Mouse (Mus musculus): Measurements from ENCODE around the gene Pecam1. TPM values are rescaled to one million over a fixed set of nuclear protein-coding genes. Genes with fewer than 3 reads are reported as not detected.
A peak's percentile ranks its signal among the peaks of the same experiment; 100 is the strongest.
"Not testable (repeated sequence)": the region's sequence is repeated elsewhere in the genome, so short reads cannot be mapped to it uniquely, and the experiment has no call there.

The Pecam1 gene
- polyA plus RNA-seq, 1 experiment = 13.6 TPM

DNA sequence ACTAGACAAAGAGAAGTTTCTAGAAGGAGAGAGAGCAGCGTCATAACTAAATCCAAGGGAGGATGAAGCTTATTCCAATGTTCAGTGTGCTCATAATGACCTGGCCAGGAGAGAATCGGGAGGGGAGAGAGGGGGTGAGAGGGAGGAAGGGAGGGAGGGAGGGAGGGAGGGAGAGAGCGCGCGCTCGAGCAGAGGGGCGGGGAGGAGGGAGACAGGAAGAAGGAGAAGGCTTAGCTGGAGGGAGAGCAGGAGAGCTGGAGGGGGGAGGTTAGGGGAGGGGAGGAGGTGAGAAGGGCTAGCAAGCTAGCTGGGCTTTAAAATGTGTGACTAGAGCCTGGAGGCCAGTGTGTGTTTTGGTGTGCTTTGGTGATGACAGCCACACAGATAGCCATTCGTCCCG lies 110.4 kb downstream of the Pecam1 start:
- TF ChIP-seq GATA1 (IDR thresholded peaks at IDR 0.05; ENCODE audit: borderline replicate concordance, low read length) (no peak), FLI1 (IDR thresholded peaks at IDR 0.05; ENCODE audit: low read length) (no peak)
- no peaks in the 10 kb centered on the region for H3K9me3 ChIP-seq
- H3K27me3 ChIP-seq (replicated peaks) = no peaks in the 10 kb centered on the region
- H3K36me3 ChIP-seq (replicated peaks; ENCODE audit: low read length) = no peaks in the 10 kb centered on the region
- peaks cover 54% of the 10 kb centered on the region for H3K4me1 ChIP-seq
- H3K4me3 ChIP-seq (replicated peaks) = no peak overlapping the region

DNA sequence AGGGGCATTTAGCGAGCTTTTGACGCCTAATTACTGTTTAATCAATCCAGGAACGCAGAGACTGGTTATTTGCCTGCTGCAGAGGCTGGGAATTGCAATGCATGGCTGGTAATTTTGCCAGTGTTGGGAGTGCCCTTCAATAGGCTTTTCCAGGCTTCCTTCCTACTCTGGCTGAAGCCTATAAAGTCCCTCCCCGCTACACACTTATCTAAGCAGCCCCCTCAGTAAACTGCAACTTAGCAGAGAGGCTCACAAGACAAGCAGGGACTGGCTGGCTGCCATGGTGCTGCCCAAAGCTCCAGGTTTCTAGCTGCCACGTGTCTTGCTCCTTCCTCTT lies 111.1 kb downstream of the Pecam1 start:
- Histone ChIP-seq H3K4me3 (replicated peaks) (no peak overlapping the region), H3K9me3 (no peaks in the 10 kb centered on the region), H3K4me1 (peaks cover 54% of the 10 kb centered on the region), H3K36me3 (replicated peaks; ENCODE audit: low read length) (no peaks in the 10 kb centered on the region), H3K27me3 (replicated peaks) (no peaks in the 10 kb centered on the region)
- TF ChIP-seq GATA1 (IDR thresholded peaks at IDR 0.05; ENCODE audit: borderline replicate concordance, low read length) = no peak
- TF ChIP-seq FLI1 (IDR thresholded peaks at IDR 0.05; ENCODE audit: low read length) = no peak

DNA sequence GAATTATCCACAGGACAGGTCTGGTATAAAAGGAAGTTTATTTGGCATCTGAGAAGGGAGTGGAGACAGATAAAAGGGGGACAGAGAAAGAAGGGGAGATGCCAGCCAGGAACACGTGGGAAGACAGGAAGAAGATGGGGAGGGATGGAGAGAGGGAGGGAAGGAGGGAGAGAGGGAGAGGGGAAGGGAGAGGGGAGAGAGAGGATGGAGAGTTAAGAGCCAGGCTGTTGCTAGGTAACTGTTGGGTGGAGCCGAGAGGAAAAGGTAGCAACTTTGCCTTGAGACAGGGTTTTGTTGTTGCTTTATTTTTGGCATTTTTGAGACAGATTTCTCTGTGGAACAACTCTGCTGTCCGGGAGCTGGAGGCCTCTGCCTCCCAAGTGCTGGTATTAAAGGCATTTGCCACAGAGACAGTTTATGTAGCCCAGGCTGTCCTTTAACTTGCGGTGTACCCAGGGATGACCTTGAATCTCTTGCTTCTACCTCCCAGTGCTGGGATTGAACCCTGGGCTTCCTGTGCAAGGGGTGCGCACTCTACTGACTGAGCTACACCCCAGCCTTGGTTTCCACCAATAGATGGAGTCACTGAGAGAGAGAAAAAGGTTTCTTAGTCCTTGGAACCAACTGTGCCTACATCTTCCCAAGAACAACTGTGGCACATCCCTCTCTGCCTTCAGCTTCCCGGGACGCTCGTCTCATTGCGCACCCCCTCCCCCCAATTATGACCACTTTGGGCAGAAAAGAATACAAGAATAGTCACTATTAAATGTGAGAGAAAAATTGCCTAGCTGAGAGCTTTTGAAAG lies 111.7 kb downstream of the Pecam1 start:
- Histone ChIP-seq H3K4me3 (replicated peaks) (no peak overlapping the region), H3K4me1 (peaks cover 48% of the 10 kb centered on the region), H3K27me3 (replicated peaks) (no peaks in the 10 kb centered on the region), H3K36me3 (replicated peaks; ENCODE audit: low read length) (no peaks in the 10 kb centered on the region), H3K9me3 (no peaks in the 10 kb centered on the region)
- TF ChIP-seq GATA1 (IDR thresholded peaks at IDR 0.05; ENCODE audit: borderline replicate concordance, low read length) (no peak), FLI1 (IDR thresholded peaks at IDR 0.05; ENCODE audit: low read length) (no peak)

DNA sequence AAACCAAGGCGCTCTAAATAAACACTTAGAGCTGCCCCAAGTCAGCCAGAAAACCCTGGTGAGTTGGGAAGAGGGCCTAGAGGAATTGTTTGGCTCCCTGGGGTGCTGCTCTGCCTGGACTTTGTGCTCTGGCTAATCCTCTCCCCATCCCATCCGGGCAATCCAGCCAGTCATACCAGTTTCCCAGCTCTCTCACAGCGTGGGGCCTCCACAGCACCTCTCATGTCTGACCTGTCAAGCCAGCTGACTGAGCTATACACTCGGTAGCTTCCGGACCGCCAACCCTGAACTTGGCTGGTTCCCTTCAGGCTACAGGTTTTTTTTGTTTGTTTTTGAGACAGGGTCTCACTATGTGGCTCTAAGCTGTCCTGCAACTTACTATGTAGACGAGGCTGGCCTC lies 112.7 kb downstream of the Pecam1 start:
- Histone ChIP-seq H3K4me1 (peaks cover 47% of the 10 kb centered on the region), H3K36me3 (replicated peaks; ENCODE audit: low read length) (peaks cover 2% of the 10 kb centered on the region), H3K9me3 (peaks cover 8% of the 10 kb centered on the region), H3K27me3 (replicated peaks) (no peaks in the 10 kb centered on the region), H3K4me3 (replicated peaks) (no peak overlapping the region)
- TF ChIP-seq FLI1 (IDR thresholded peaks at IDR 0.05; ENCODE audit: low read length) (no peak), GATA1 (IDR thresholded peaks at IDR 0.05; ENCODE audit: borderline replicate concordance, low read length) (no peak)

DNA sequence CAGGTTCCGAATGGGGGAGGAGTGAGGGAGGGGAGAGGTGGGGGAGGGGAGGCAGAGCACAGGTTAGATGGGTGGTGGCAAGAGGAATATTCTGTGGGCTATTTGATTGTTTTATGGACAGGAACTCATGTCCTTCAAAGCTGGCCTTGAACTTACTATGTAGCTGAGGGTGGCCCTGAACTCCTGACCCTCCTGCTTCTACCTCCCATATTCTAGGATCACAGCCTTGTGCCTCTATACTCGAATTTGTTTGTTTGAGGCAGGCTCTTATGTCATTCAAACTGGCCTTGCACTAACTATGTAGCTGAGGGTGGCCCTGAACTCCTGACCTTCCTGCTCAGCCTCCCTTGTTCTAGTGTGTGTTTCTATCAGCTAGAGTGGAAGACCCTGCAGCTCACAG lies 114.5 kb downstream of the Pecam1 start:
- Histone ChIP-seq H3K36me3 (replicated peaks; ENCODE audit: low read length) (peaks cover 2% of the 10 kb centered on the region), H3K4me3 (replicated peaks) (no peak overlapping the region), H3K9me3 (peaks cover 25% of the 10 kb centered on the region), H3K27me3 (replicated peaks) (no peaks in the 10 kb centered on the region), H3K4me1 (peaks cover 33% of the 10 kb centered on the region)
- TF ChIP-seq FLI1 (IDR thresholded peaks at IDR 0.05; ENCODE audit: low read length) (no peak), GATA1 (IDR thresholded peaks at IDR 0.05; ENCODE audit: borderline replicate concordance, low read length) (no peak)

DNA sequence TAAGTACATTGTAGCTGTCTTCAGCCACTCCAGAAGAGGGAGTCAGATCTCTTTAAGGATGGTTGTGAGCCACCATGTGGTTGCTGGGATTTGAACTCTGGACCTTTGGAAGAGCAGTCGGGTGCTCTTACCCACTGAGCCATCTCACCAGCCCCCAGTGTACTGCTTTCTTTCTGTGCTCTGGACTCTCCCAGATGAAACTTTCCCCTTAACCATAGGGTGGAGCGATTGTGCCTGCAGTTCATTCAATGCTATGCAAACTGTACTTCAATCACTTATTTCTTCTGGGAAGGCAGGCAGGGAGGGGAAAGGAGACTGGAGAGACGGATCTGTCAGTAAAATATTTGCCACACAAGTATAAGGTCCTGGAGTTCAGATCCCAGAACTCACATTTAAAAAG lies 116.3 kb downstream of the Pecam1 start:
- peaks cover 16% of the 10 kb centered on the region for H3K4me1 ChIP-seq
- not testable (repeated sequence) for H3K36me3 ChIP-seq (replicated peaks; ENCODE audit: low read length); H3K4me3 ChIP-seq (replicated peaks); H3K27me3 ChIP-seq (replicated peaks)
- H3K9me3 ChIP-seq = peaks cover 32% of the 10 kb centered on the region

DNA sequence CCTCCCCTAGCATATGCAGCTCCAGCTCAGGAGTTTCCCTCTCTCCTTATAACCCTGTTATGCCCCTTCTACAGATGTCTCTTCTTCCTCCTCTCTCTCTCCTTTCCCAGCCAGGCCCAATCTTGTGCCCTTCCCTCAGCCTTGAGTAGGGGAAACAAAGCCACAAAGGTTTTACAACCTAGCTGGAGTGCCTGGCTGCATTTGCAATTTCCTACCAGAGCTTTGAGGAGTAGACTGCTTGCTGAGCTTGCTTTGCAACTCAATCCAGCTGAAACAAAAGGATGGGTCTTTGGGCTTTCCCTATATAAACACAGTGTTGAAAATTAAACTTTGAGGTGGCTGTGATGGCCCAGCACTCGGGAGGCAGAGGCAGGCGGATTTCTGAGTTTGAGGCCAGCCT lies 117.0 kb downstream of the Pecam1 start:
- no peaks in the 10 kb centered on the region for H3K27me3 ChIP-seq (replicated peaks)
- no peak overlapping the region for H3K4me3 ChIP-seq (replicated peaks)
- H3K36me3 ChIP-seq (replicated peaks; ENCODE audit: low read length) = peaks cover 2% of the 10 kb centered on the region
- peaks cover 34% of the 10 kb centered on the region for H3K9me3 ChIP-seq
- no peak for TF ChIP-seq GATA1 (IDR thresholded peaks at IDR 0.05; ENCODE audit: borderline replicate concordance, low read length)
- TF ChIP-seq FLI1 (IDR thresholded peaks at IDR 0.05; ENCODE audit: low read length) = no peak
- H3K4me1 ChIP-seq = peaks cover 9% of the 10 kb centered on the region

DNA sequence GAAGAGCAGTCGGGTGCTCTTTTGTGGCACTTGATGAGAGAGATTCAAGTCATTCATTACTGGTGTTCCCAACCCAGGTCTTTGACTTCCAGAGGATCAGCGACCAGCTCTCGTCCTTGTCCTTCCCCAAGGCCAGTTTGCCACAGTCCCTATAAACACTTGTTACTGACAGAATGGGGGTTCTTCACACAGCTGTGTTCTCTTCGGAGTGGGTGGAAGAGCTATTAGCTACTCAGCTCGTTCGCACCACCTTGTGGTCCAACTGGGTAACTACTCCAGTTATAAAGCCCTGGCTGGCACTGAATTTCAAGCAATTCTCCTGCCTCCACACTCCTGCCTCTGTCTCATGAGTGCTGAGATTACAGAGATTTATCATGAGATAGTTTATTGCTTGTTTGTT lies 122.7 kb downstream of the Pecam1 start:
- Histone ChIP-seq H3K36me3 (replicated peaks; ENCODE audit: low read length) (peaks cover 3% of the 10 kb centered on the region), H3K4me3 (replicated peaks) (peak overlapping the region; percentile 0), H3K27me3 (replicated peaks) (no peaks in the 10 kb centered on the region), H3K4me1 (peaks cover 54% of the 10 kb centered on the region), H3K9me3 (peaks cover 25% of the 10 kb centered on the region)
- TF ChIP-seq GATA1 (IDR thresholded peaks at IDR 0.05; ENCODE audit: borderline replicate concordance, low read length) (no peak), FLI1 (IDR thresholded peaks at IDR 0.05; ENCODE audit: low read length) (no peak)

DNA sequence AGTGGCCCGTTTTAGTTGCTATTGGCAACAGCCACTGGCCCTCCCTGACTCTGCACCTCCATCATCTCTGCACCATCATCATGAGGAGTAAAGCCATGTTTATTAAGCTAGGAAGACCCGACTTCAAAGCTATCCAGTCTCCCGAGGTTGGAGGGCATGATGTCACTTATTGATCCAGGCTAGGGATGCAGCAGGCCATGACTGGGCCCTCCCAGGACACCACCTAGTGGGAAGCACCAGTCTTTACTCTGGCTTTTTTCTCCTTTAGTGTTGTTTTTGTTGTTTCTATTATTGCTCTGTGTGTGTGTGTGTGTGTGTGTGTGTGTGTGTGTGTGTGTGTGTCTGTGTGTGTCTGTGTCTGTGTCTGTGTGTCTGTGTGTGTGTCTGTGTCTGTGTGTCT lies 124.9 kb downstream of the Pecam1 start:
- Histone ChIP-seq H3K4me3 (replicated peaks) (no peak overlapping the region), H3K4me1 (peaks cover 75% of the 10 kb centered on the region), H3K9me3 (0 out of 2 replicates have a peak, but pooled peaks cover 5% of the 10 kb centered on the region), H3K36me3 (replicated peaks; ENCODE audit: low read length) (peaks cover 3% of the 10 kb centered on the region), H3K27me3 (replicated peaks) (no peaks in the 10 kb centered on the region)
- TF ChIP-seq GATA1 (IDR thresholded peaks at IDR 0.05; ENCODE audit: borderline replicate concordance, low read length) = no peak
- TF ChIP-seq FLI1 (IDR thresholded peaks at IDR 0.05; ENCODE audit: low read length) = no peak

DNA sequence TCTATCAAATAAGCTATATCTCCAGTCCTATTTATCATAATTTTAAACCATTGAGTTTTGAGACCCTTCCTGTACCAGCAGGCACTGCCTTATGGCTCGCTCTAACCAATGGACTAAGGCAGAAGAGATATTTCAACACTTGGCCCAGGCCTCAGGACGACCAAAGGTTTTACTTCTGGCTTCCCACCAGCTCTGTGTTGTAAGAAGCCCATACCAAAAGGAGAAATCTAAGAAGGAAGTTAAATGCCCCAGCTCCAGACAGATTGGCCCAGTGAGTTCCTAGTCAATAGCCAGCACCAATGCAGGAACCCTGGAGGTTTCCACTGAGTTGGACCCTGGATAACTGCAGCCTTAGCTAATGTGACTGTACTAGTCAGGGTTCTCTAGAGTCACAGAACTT lies 126.8 kb downstream of the Pecam1 start:
- TF ChIP-seq FLI1 (IDR thresholded peaks at IDR 0.05; ENCODE audit: low read length) = no peak
- no peak for TF ChIP-seq GATA1 (IDR thresholded peaks at IDR 0.05; ENCODE audit: borderline replicate concordance, low read length)
- Histone ChIP-seq H3K4me1 (peaks cover 90% of the 10 kb centered on the region), H3K9me3 (no peaks in the 10 kb centered on the region), H3K27me3 (replicated peaks) (no peaks in the 10 kb centered on the region), H3K4me3 (replicated peaks) (no peak overlapping the region), H3K36me3 (replicated peaks; ENCODE audit: low read length) (peaks cover 3% of the 10 kb centered on the region)

DNA sequence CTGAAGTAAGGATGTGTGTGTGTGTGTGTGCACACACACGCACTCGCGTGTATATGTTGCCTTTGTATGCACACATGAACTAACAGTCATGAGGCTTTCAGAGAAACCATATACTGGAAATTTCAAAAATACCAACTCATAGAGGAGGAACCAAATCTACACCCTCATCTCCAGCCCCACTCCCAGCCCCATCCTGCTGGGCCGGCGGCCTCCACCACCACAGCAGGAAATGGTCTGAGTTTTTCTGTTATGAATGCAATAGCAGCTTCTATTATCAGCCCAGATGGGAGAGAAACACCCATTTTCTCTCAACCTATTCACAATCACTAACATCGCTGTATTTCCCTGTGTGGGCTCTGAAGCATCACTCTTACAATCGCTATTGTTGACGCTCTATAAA lies 128.4 kb downstream of the Pecam1 start:
- H3K9me3 ChIP-seq = no peaks in the 10 kb centered on the region
- peaks cover 80% of the 10 kb centered on the region for H3K4me1 ChIP-seq
- H3K27me3 ChIP-seq (replicated peaks) = no peaks in the 10 kb centered on the region
- TF ChIP-seq FLI1 (IDR thresholded peaks at IDR 0.05; ENCODE audit: low read length) (no peak), GATA1 (IDR thresholded peaks at IDR 0.05; ENCODE audit: borderline replicate concordance, low read length) (no peak)
- H3K4me3 ChIP-seq (replicated peaks) = peak overlapping the region; percentile 57
- H3K36me3 ChIP-seq (replicated peaks; ENCODE audit: low read length) = peaks cover 3% of the 10 kb centered on the region

DNA sequence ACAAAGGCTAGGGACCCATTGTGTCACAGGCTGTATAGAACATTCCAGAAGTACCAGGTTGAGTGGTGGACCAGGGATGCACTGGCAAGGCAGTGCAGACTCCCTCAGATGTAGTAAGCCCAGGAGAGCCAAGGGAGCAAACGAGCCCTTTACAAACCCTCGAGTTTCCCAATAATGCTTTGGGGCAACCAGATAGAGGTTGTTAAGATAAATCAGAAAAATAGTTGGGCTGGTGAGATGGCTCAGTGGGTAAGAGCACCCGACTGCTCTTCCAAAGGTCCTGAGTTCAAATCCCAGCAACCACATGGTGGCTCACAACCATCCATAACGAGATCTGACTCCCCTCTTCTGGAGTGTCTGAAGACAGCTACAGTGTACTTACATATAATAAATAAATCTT lies 131.7 kb downstream of the Pecam1 start:
- not testable (repeated sequence) for H3K36me3 ChIP-seq (replicated peaks; ENCODE audit: low read length); H3K27me3 ChIP-seq (replicated peaks); H3K4me3 ChIP-seq (replicated peaks); H3K9me3 ChIP-seq
- H3K4me1 ChIP-seq = peaks cover 69% of the 10 kb centered on the region

Measured in megakaryocyte, embryonic 14.5 days (primary cell).